Mouse (Mus musculus) regulatory T cell (primary cell): Measurements from ENCODE around the gene Olfr543.
"Not testable (repeated sequence)": the region's sequence is repeated elsewhere in the genome, so short reads cannot be mapped to it uniquely, and the experiment has no call there.

ENCODE experiments used
- in situ Hi-C: fragments of 300-600 bp; cut with MboI, MseI; formaldehyde crosslinking; loops from one replicate; pipeline ENCODE4 v1.15.1; 2025; ENCODE audit warnings: high pct_unique_total_duplicates

Olfr543 gene

DNA sequence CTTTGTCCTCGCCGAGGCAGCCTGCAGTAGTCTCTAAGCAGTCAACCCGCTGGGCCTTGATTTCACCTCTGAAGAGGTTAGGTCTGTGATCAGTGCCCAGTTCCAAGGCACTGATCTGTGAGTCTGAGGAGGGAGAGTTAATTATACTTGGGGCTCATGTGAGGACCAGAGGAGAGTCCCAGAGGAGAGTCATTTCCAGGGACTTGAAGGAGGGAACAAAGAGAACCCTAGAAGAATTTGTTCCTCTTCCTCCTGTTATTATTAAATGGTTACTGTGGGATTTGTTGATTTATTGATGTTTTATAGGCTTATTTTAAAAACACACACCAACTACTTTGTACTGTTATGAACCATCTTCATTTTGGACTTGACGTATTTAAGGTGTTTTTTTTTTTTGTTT lies at the start of gene Olfr543:
Olfr543 (minus strand) TSS at position 101 of the 400 bp plus-strand sequence.
- in situ Hi-C loops, result loop anchor here (10.0 kb wide), 1 partner anchor 1863 kb away; no protein-coding TSS in a partner anchor

GRCm38 (mm10) chr7:102529052-102529451 lies 47.6 kb upstream of the Olfr543 start:
- in situ Hi-C loops, result no loop called here

DNA sequence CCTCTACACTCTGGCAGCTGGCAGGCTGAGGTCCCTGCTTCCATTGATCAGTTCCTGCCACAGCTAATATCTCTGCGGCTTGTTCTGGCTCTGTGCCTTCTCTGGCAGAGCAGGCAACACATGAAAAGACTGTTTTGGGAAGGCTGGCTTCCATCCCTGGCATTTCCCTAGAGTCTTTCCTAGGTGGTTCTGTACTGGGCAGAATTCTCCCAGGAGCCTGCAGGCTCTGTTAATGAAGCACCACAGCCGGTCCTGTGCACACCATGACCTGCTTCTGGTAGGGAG lies 35.5 kb upstream of the Olfr543 start:
- in situ Hi-C loops, result loop anchor here (10.0 kb wide), 1 partner anchor 238 kb away; the partner anchor contains the start of genes Olfr560 and Olfr78

GRCm38 (mm10) chr7:102516261-102517050 lies 35.0 kb upstream of the Olfr543 start:
- in situ Hi-C loops, result loop anchor here (10.0 kb wide), 1 partner anchor 238 kb away; the partner anchor contains the start of genes Olfr560 and Olfr78

- in situ Hi-C loops, result loop anchor here (5.0 to 10.0 kb wide), 2 partner anchors 241 to 408 kb away; partner anchors contain the start of genes Olfr560, Olfr572 and Olfr78
These were observed 32.7 kb upstream of the Olfr543 start for GRCm38 (mm10) chr7:102514144-102514543.

GRCm38 (mm10) chr7:102512814-102513435 lies 31.4 kb upstream of the Olfr543 start:
- in situ Hi-C loops, result loop anchor here (5.0 to 10.0 kb wide), 2 partner anchors 242 to 409 kb away; partner anchors contain the start of genes Olfr560, Olfr572 and Olfr78

DNA sequence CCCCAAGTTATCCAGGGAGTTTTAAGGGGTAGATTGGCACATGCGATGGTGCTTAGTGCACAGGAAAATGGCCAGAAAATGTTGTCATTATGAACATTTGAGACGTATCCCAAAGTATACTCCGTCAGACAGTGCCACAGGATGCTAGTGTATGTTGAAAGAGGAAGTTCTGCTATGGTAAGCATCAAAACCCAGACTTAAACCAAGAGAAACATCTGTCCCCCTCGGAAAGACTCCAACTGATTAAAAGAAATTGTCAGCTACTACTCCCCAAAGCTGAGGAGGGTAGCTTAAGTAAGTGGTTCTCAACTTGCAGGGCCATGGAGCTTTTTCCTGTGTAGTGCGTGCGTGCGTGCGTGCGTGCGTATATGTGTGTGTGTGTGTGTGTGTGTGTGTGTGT lies 30.4 kb upstream of the Olfr543 start:
- in situ Hi-C loops, result loop anchor here (5.0 to 10.0 kb wide), 2 partner anchors 243 to 410 kb away; partner anchors contain the start of genes Olfr560, Olfr572 and Olfr78

GRCm38 (mm10) chr7:102509726-102510125 lies 28.2 kb upstream of the Olfr543 start:
- in situ Hi-C loops, result loop anchor here (5.0 to 10.0 kb wide), 3 partner anchors 128 to 413 kb away; partner anchors contain the start of genes Olfr554, Olfr560, Olfr572 and Olfr78

DNA sequence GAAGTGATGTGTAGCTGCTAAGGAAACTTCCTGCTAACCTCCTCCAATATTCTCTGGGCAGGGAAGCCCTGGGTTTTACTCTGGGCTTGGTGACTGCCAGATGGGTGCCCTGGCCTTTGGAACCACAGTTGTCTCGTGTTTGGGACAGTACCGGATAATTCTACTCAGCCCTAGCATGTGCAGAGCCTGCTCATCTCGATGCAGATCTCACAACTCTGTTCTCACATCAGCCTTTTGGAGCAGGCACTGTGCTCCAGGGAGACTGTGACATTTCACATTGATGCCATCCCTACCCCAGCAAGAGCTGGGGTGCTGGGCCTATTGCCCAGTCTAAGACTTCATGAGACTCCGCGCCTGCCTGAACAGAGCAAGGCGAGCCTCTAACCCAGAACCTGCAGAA lies 27.2 kb upstream of the Olfr543 start:
- in situ Hi-C loops, result loop anchor here (5.0 kb wide), 1 partner anchor 129 kb away; the partner anchor contains the start of gene Olfr554

- in situ Hi-C loops, result loop anchor here (5.0 kb wide), 1 partner anchor 129 kb away; the partner anchor contains the start of gene Olfr554
These were observed 26.6 kb upstream of the Olfr543 start for GRCm38 (mm10) chr7:102508066-102508465.

DNA sequence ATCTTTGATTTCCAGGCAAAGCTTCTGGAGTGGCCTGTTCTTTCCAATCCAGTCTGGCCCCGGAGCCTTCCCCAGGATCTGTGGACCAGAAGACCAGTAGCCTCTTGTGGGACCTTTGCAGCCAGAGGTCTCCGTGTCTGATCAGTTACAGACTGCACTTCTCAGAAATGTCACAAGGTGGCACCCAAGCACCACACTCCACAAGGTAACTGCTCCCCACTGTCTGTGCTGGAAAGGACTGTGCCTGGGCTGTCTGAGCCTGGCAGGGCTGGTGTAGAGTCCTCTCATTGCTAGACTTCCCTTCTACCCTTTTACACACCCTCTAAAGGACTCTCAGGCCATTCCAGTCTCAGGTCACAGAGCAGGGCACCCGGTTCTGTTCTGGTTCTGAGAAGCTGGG lies 25.4 kb upstream of the Olfr543 start:
- in situ Hi-C loops, result loop anchor here (5.0 kb wide), 1 partner anchor 130 kb away; the partner anchor contains the start of gene Olfr554

DNA sequence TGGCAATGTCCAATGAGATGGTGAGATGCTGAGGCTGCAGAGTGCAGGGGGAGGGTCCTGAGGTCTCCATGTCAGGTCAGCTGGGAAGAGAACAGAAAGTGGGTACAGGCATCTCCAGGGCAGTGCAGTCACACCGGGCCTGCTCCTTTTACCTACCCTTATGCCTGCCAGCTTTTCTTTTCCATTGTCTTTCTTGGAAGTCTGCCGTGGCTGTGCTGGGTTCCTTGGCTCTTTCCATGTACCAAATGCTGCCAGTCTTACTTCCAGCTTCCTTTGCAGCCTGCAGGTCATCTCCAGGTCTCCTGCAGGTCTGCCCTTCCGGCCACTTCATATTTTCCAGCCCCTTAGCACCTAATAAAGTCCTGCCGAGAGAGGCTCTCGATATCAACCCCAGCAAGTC lies 20.5 kb upstream of the Olfr543 start:
- in situ Hi-C loops, result no loop called here

DNA sequence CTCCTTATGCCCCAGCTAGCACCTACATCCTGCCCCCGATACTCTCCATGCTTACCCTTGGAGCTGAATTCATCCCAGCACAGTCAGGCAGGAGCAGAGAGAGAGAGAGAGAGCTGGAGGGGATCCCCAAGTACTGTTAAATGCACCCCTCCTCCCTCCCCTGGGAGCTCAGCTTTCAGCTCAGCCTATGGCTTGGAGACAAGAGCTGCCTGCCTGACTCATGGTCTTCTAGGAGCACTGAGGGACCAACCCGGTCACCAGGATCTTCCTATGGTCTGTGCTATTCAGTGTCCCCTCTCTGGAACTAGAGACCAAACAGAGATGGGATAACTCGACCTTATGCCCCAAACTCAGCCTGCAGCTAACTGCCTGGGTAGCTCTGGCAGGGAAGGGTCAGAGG lies 18.0 kb upstream of the Olfr543 start, which contains the start of gene Olfr545:
Olfr545 (minus strand) TSS at position 101 of the 400 bp plus-strand sequence.
- in situ Hi-C loops, result no loop called here

DNA sequence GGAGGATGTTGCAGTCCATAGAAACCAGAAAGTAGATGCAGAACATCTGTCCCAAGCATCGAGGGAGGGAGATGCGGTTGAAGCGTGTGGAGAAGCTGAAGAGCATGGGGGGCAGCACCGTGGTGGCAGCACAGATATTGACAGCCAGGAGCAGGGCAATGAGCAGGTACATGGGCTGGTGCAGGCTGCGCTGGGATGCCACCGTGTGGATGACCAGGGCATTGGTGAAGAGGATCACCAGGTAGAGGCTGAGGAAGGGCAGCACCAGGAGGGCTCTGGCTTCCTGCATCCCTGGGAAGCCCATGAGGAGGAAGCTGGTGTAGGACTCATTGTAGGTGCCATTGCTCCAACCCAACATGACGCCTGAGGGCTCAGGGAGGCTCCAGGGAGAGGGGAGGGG lies 12.9 kb upstream of the Olfr543 start:
- in situ Hi-C loops, result not testable (repeated sequence)

DNA sequence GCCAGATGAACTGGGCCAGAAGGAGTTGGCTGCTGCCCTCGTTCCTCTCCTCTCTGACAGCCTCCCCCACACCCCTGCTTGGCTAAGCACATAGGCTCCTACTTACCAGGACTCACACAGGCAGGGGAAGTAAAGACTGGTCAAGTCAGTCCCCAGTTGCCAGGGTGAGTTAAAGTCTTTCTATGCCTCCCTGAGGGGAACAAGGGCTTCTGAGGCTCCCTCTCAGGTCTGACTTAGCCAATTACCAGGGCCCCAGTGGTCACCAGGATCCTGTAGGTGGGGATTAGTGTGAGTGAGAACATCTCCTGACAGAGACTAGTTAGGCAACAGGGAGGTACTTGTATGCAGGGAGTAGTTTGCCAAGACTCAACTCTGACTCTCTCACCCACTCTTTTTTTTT lies 6.7 kb upstream of the Olfr543 start, which contains the start of gene Olfr544:
Olfr544 (minus strand) TSS at position 153 of the 400 bp plus-strand sequence.
- in situ Hi-C loops, result loop anchor here (10.0 kb wide), 1 partner anchor 1857 kb away; no protein-coding TSS in a partner anchor

DNA sequence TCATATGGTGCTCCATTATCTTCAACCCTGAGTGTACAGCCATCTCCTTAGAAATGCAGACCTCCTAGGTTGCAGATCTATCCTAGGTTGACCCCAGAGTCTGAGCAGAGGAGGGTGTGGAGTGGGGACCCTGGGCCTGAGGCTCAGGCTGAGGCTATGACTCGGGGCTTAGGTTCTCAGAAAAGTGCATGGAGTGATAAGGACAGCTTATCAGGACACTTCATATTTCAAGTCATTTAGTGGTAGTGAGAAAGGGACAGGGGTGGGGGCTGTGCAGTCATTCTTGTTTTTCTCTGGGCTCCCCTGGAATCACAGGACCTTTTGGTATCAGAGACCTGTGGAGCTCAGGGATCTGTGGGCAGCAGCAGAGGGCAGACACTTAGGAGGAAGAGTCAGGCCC lies 4.6 kb upstream of the Olfr543 start:
- in situ Hi-C loops, result loop anchor here (10.0 kb wide), 1 partner anchor 1859 kb away; no protein-coding TSS in a partner anchor

DNA sequence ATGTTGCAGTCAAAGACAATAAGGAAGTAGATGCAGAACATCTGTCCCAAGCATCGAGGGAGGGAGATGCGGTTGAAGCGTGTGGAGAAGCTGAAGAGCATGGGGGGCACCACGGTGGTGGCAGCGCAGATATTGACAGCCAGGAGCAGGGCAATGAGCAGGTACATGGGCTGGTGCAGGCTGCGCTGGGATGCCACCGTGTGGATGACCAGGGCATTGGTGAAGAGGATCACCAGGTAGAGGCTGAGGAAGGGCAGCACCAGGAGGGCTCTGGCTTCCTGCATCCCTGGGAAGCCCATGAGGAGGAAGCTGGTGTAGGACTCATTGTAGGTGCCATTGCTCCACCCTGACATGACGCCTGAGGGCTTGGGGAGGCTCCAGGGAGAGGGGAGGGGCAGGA lies 3.3 kb upstream of the Olfr543 start:
- in situ Hi-C loops, result loop anchor here (10.0 kb wide), 1 partner anchor 1860 kb away; no protein-coding TSS in a partner anchor

DNA sequence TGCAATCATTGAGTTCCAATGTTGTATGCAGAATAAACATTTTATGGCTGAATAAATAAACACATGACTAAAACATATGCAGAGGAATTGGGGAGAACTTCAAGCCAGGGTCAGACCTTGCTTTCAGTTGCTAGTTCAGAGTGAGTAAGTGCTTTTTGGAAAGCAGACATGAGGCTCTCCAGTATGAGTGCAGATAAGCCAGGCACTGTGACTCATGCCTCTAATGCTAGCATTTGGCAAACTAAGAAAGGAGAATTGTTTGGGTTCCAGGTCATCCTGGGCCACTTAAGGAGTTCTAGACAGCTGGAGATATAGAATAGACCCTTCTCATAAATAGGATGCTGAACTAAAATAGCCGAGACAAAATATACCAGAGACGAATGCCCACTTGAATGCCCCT lies 2.2 kb upstream of the Olfr543 start:
- in situ Hi-C loops, result loop anchor here (10.0 kb wide), 1 partner anchor 1861 kb away; no protein-coding TSS in a partner anchor

DNA sequence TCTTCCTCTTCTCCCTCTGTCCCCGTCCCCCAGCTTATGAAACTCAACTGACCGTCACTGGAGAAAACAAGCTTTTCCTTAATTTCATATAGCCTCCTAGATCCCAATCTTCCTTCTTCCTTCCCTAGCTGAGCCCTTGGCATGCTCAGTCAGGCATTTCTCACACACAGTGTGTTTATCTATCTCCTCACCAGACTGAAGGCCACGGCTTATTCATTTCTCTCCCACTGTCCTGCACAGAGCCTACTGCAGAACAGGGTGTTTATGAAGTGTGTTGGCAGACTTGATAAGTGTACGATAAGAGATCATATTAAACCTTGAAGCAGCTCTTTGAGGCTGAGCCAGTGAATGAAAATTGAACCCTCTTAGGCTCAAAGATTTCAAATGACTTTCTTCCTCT lies 658 bp downstream of the Olfr543 start:
- in situ Hi-C loops, result loop anchor here (10.0 kb wide), 1 partner anchor 1864 kb away; no protein-coding TSS in a partner anchor

GRCm38 (mm10) chr7:102479368-102480078 lies 2.0 kb downstream of the Olfr543 start:
- in situ Hi-C loops, result loop anchor here (10.0 kb wide), 1 partner anchor 1865 kb away; no protein-coding TSS in a partner anchor

DNA sequence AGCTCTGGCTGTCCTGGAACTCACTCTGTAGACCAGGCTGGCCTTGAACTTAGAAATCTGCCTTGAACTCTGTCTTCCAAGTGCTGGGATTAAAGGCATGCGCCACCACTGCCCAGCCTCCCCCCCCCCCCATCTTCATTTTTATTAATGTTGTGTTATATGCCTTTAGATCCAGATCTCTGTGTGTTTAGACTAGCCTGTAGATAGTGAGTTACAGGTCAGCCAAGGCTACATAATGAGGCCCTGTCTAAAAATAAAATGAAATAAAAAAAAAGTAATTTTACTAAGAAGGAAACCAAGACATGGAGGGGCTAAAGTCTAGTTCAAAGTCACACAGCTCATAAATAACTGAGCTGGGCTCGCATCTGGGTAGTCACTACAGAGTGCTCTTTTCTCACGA lies 2.6 kb downstream of the Olfr543 start:
- in situ Hi-C loops, result no loop called here
